Mouse (Mus musculus): Measurements from ENCODE around the gene Tra2b.

- TF ChIP-seq CTCF (IDR thresholded peaks at IDR 0.05; ENCODE audit: insufficient read depth, low read depth, low read length) (no peak), POLR2A (IDR thresholded peaks at IDR 0.05; ENCODE audit: insufficient read depth, low read depth, low read length) (no peak)
Observed at GRCm38 (mm10) chr16:22275142-22275541, 9.3 kb upstream of the Tra2b start.
